Mouse (Mus musculus) neural tube, embryonic 15.5 days (tissue): Measurements from ENCODE around the gene Gm45208. TPM values are rescaled to one million over a fixed set of nuclear protein-coding genes. Genes with fewer than 3 reads are reported as not detected.
A peak's percentile ranks its signal among the peaks of the same experiment; 100 is the strongest.

Experiments used
- ATAC-seq: fragments of 200-750 bp; cut with Nextera tagmentation; 2 replicates; pipeline ENCODE4 v1.8.0; 2017; ENCODE audit warnings: mild to moderate bottlenecking, moderate TSS enrichment, moderate library complexity; ENCODE audit not compliant: low FRiP score
- H3K27ac ChIP-seq: fragments of 300-500 bp; sonication (generic); replicated peaks from 2 replicates; pipeline ENCODE4 v1.5.1; 2015; ENCODE audit warnings: mild to moderate bottlenecking, inconsistent platforms
- H3K27me3 ChIP-seq: fragments of 300-500 bp; sonication (generic); replicated peaks from 2 replicates; pipeline ENCODE4 v1.6.1; 2015; ENCODE audit warnings: inconsistent platforms
- H3K36me3 ChIP-seq: fragments of 300-500 bp; sonication (generic); 2 replicates; pipeline ENCODE4 v1.6.1; 2015; ENCODE audit warnings: inconsistent platforms
- H3K4me1 ChIP-seq: fragments of 300-500 bp; sonication (generic); 2 replicates; pipeline ENCODE4 v1.6.1; 2015; ENCODE audit warnings: inconsistent platforms
- H3K4me2 ChIP-seq: fragments of 300-500 bp; sonication (generic); 2 replicates; pipeline ENCODE4 v1.6.1; 2015; ENCODE audit warnings: inconsistent platforms, mild to moderate bottlenecking, moderate library complexity
- H3K4me3 ChIP-seq: fragments of 300-500 bp; sonication (generic); replicated peaks from 2 replicates; pipeline ENCODE4 v1.5.1; 2015; ENCODE audit warnings: mild to moderate bottlenecking, inconsistent platforms
- H3K9ac ChIP-seq: fragments of 300-500 bp; sonication (generic); replicated peaks from 2 replicates; pipeline ENCODE4 v1.6.1; 2015; ENCODE audit warnings: mild to moderate bottlenecking, inconsistent platforms
- H3K9me3 ChIP-seq: fragments of 300-500 bp; sonication (generic); replicated peaks from 2 replicates; pipeline ENCODE4 v1.6.1; 2016; ENCODE audit warnings: inconsistent platforms
- WGBS: fragments of 180-500 bp; shearing (Covaris S2); methylation state at CpG from one replicate; pipeline ENCODE4 v1.1.7; 2015; ENCODE audit warnings: mixed read lengths; 5-methylcytosine and 5-hydroxymethylcytosine counted together
- polyA plus RNA-seq: library from polyadenylated mRNA; unstranded; fragments of >200 nt; fragmentation: Nextera tagmentation; extraction: Ambion mirVana; gene quantifications from 2 replicates; pipeline ENCODE4 v1.2.1, GENCODE M21; 2015

Gm45208 gene
- polyA plus RNA-seq, result 1.4 TPM in 1 of 2 replicates, not detected in the other

- H3K4me3 ChIP-seq, result peak within 1 kb of the TSS; percentile 55
- H3K27me3 ChIP-seq, result no peaks in the 10 kb centered on the region
- no peaks in the 10 kb centered on the region for H3K9me3 ChIP-seq
- 0 out of 2 replicates have a peak, but pooled peaks cover 4% of the 10 kb centered on the region for H3K36me3 ChIP-seq
- H3K4me1 ChIP-seq, result peaks cover 6% of the 10 kb centered on the region
- peak within 1 kb of the TSS; percentile 54 for H3K9ac ChIP-seq
- H3K27ac ChIP-seq, result peak within 1 kb of the TSS; percentile 93
- H3K4me2 ChIP-seq, result peak within 1 kb of the TSS; percentile 66
- ATAC-seq, result peak; percentile 91
- 31% methylated on average over 22 of the region's 22 CpGs for WGBS
These were observed at the start of gene Gm45208 for GRCm38 (mm10) chrX:7721514-7722281. Gene Gm45208, plus strand, starts transcription at chrX:7722245.

- no peak overlapping the region for H3K4me2 ChIP-seq
- H3K9me3 ChIP-seq, result no peaks in the 10 kb centered on the region
- 47% methylated on average over 6 of the region's 6 CpGs for WGBS
- H3K4me1 ChIP-seq, result peaks cover 3% of the 10 kb centered on the region
- no peaks in the 10 kb centered on the region for H3K27me3 ChIP-seq
- no peak overlapping the region for H3K27ac ChIP-seq
- H3K4me3 ChIP-seq, result no peak overlapping the region
- ATAC-seq, result no peak
- H3K36me3 ChIP-seq, result no peaks in the 10 kb centered on the region
- no peak overlapping the region for H3K9ac ChIP-seq
These were observed 49.3 kb upstream of the Gm45208 start for GRCm38 (mm10) chrX:7672739-7673138.

- H3K36me3 ChIP-seq, result no peaks in the 10 kb centered on the region
- H3K4me2 ChIP-seq, result peak overlapping the region; percentile 55
- ATAC-seq, result no peak
- WGBS, result 45% methylated on average over 12 of the region's 12 CpGs
- no peaks in the 10 kb centered on the region for H3K9me3 ChIP-seq
- no peak overlapping the region for H3K9ac ChIP-seq
- peaks cover 3% of the 10 kb centered on the region for H3K4me1 ChIP-seq
- no peak overlapping the region for H3K4me3 ChIP-seq
- H3K27me3 ChIP-seq, result no peaks in the 10 kb centered on the region
- H3K27ac ChIP-seq, result no peak overlapping the region
These were observed 48.3 kb upstream of the Gm45208 start for GRCm38 (mm10) chrX:7673578-7674281.

GRCm38 (mm10) chrX:7674284-7675000 is 47.6 kb upstream of the Gm45208 start:
- Histone ChIP-seq H3K9ac (no peak overlapping the region), H3K4me1 (peaks cover 3% of the 10 kb centered on the region), H3K9me3 (no peaks in the 10 kb centered on the region), H3K4me2 (peak overlapping the region; percentile 55), H3K4me3 (peak overlapping the region; percentile 25), H3K36me3 (no peaks in the 10 kb centered on the region), H3K27me3 (no peaks in the 10 kb centered on the region), H3K27ac (no peak overlapping the region)
- peak; percentile 53; the same call in 1 of the 2 replicates for ATAC-seq
- 32% methylated on average over 28 of the region's 28 CpGs for WGBS

GRCm38 (mm10) chrX:7675001-7675380 is 47.1 kb upstream of the Gm45208 start:
- H3K4me1 ChIP-seq, result peaks cover 7% of the 10 kb centered on the region
- ATAC-seq, result no peak
- WGBS, result 50% methylated on average over 10 of the region's 10 CpGs
- no peaks in the 10 kb centered on the region for H3K36me3 ChIP-seq
- H3K27ac ChIP-seq, result no peak overlapping the region
- peak overlapping the region; percentile 55 for H3K4me2 ChIP-seq
- H3K4me3 ChIP-seq, result peak overlapping the region; percentile 25
- no peak overlapping the region for H3K9ac ChIP-seq
- no peaks in the 10 kb centered on the region for H3K9me3 ChIP-seq
- no peaks in the 10 kb centered on the region for H3K27me3 ChIP-seq

- no peak overlapping the region for H3K4me2 ChIP-seq
- 52% methylated on average over 3 of the region's 3 CpGs for WGBS
These were observed 43.1 kb upstream of the Gm45208 start for GRCm38 (mm10) chrX:7678986-7679385.

GRCm38 (mm10) chrX:7679405-7680056 is 42.5 kb upstream of the Gm45208 start:
- H3K4me1 ChIP-seq, result peaks cover 7% of the 10 kb centered on the region; the same call in 1 of the 2 replicates
- H3K27me3 ChIP-seq, result no peaks in the 10 kb centered on the region
- H3K36me3 ChIP-seq, result no peaks in the 10 kb centered on the region
- no peak overlapping the region for H3K27ac ChIP-seq
- 21% methylated on average over 27 of the region's 27 CpGs for WGBS
- H3K9ac ChIP-seq, result no peak overlapping the region
- H3K4me2 ChIP-seq, result peak overlapping the region; percentile 55
- peak overlapping the region; percentile 30 for H3K4me3 ChIP-seq
- H3K9me3 ChIP-seq, result no peaks in the 10 kb centered on the region
- peak; percentile 92 for ATAC-seq

More at GRCm38 (mm10) chrX:7678986-7679385, 43.1 kb upstream of the Gm45208 start:
- peaks cover 7% of the 10 kb centered on the region; the same call in 1 of the 2 replicates for H3K4me1 ChIP-seq
- H3K4me3 ChIP-seq, result no peak overlapping the region
- H3K27ac ChIP-seq, result no peak overlapping the region
- no peaks in the 10 kb centered on the region for H3K27me3 ChIP-seq
- H3K9ac ChIP-seq, result no peak overlapping the region
- H3K36me3 ChIP-seq, result no peaks in the 10 kb centered on the region
- H3K9me3 ChIP-seq, result no peaks in the 10 kb centered on the region
- ATAC-seq, result no peak

GRCm38 (mm10) chrX:7680057-7680412 is 42.0 kb upstream of the Gm45208 start:
- Histone ChIP-seq H3K27me3 (no peaks in the 10 kb centered on the region), H3K4me1 (0 out of 2 replicates have a peak, but pooled peaks cover 4% of the 10 kb centered on the region), H3K4me2 (peak overlapping the region; percentile 55), H3K9me3 (no peaks in the 10 kb centered on the region), H3K4me3 (peak overlapping the region; percentile 30), H3K36me3 (no peaks in the 10 kb centered on the region), H3K9ac (no peak overlapping the region), H3K27ac (no peak overlapping the region)
- 23% methylated on average over 12 of the region's 12 CpGs for WGBS
- ATAC-seq, result peak; percentile 40; the same call in 1 of the 2 replicates

GRCm38 (mm10) chrX:7680864-7681263 is 41.2 kb upstream of the Gm45208 start, which contains the start of gene Magix:
Gene Magix, minus strand, starts transcription at chrX:7681251.
- H3K9ac ChIP-seq, result no peak within 1 kb of the TSS
- H3K27ac ChIP-seq, result no peak within 1 kb of the TSS
- H3K4me2 ChIP-seq, result peak within 1 kb of the TSS; percentile 55
- no peaks in the 10 kb centered on the region for H3K9me3 ChIP-seq
- 70% methylated on average over 14 of the region's 14 CpGs for WGBS
- ATAC-seq, result no peak
- H3K27me3 ChIP-seq, result no peaks in the 10 kb centered on the region
- peak within 1 kb of the TSS; percentile 30; the same call in 1 of the 2 replicates for H3K4me3 ChIP-seq
- H3K36me3 ChIP-seq, result no peaks in the 10 kb centered on the region
- 0 out of 2 replicates have a peak, but pooled peaks cover 4% of the 10 kb centered on the region for H3K4me1 ChIP-seq

GRCm38 (mm10) chrX:7688321-7688720 is 33.7 kb upstream of the Gm45208 start:
- Histone ChIP-seq H3K9me3 (no peaks in the 10 kb centered on the region), H3K27ac (no peak overlapping the region), H3K27me3 (no peaks in the 10 kb centered on the region), H3K9ac (no peak overlapping the region), H3K4me2 (no peak overlapping the region), H3K4me1 (no peaks in the 10 kb centered on the region), H3K36me3 (no peaks in the 10 kb centered on the region), H3K4me3 (no peak overlapping the region)
- no peak for ATAC-seq
- WGBS, result 95% methylated on average over 2 of the region's 2 CpGs

- Histone ChIP-seq H3K9me3 (no peaks in the 10 kb centered on the region), H3K4me1 (no peaks in the 10 kb centered on the region), H3K4me2 (no peak overlapping the region), H3K27ac (no peak overlapping the region), H3K36me3 (no peaks in the 10 kb centered on the region), H3K4me3 (no peak overlapping the region), H3K9ac (no peak overlapping the region), H3K27me3 (no peaks in the 10 kb centered on the region)
- ATAC-seq, result no peak
- WGBS, result 71% methylated on average over 3 of the region's 3 CpGs
These were observed 31.6 kb upstream of the Gm45208 start for GRCm38 (mm10) chrX:7690486-7690885.
